In genomic region chr13:79285478-79285877, GRCm38 (mm10) we compare ENCODE assay signal across 8 mouse cellular contexts.
DNase-seq lines count a peak whose midpoint lies in the region; ATAC-seq and TF ChIP-seq lines count a peak whose summit lies in the region.

No protein-coding gene starts in this region.

- H3K9me3 ChIP-seq in lung, embryonic 15.5 days = no peaks in the 10 kb centered on the region
- H3K9me3 ChIP-seq in hindbrain, embryonic 12.5 days (replicated peaks) = no peaks in the 10 kb centered on the region
- H3K9me3 ChIP-seq in midbrain, embryonic 16.5 days (replicated peaks; ENCODE audit: control insufficient read depth, low read length, poor library complexity, severe bottlenecking) = no peaks in the 10 kb centered on the region

- peak; percentile 70; the same call in 1 of the 2 replicates for ATAC-seq in lung, embryonic 15.5 days (ENCODE audit: borderline replicate concordance, extremely low read depth, low FRiP score, low TSS enrichment)
- peak; percentile 73; the same call in 1 of the 2 replicates for ATAC-seq in hindbrain, embryonic 12.5 days (ENCODE audit: low FRiP score)
- ATAC-seq in midbrain, embryonic 16.5 days = peak; percentile 75
- no peak for ATAC-seq in megakaryocyte-erythroid progenitor cell, adult 5-6 weeks (replicated peaks; ENCODE audit: low FRiP score, low TSS enrichment, poor library complexity, severe bottlenecking)

- TF ChIP-seq POLR2A in lung, adult 2 months (IDR thresholded peaks at IDR 0.05; ENCODE audit: borderline replicate concordance, extremely low read depth, low read depth, low read length) = no peak

- no peaks in the 10 kb centered on the region for H3K27me3 ChIP-seq in lung, embryonic 15.5 days
- no peaks in the 10 kb centered on the region for H3K27me3 ChIP-seq in hindbrain, embryonic 12.5 days
- H3K27me3 ChIP-seq in midbrain, embryonic 16.5 days (ENCODE audit: control insufficient read depth, insufficient read depth, low read depth, low read length) = no peaks in the 10 kb centered on the region

- no peak overlapping the region for H3K4me2 ChIP-seq in lung, embryonic 15.5 days
- no peak overlapping the region for H3K4me2 ChIP-seq in hindbrain, embryonic 12.5 days (replicated peaks)
- H3K4me2 ChIP-seq in midbrain, embryonic 16.5 days (ENCODE audit: low read length) = no peak overlapping the region

- H3K4me1 ChIP-seq in lung, embryonic 15.5 days = no peaks in the 10 kb centered on the region
- no peaks in the 10 kb centered on the region for H3K4me1 ChIP-seq in lung, adult 2 months (ENCODE audit: control insufficient read depth, insufficient read depth, low read length)
- no peaks in the 10 kb centered on the region for H3K4me1 ChIP-seq in hindbrain, embryonic 12.5 days
- no peaks in the 10 kb centered on the region for H3K4me1 ChIP-seq in midbrain, embryonic 16.5 days (ENCODE audit: control insufficient read depth, insufficient read depth, low read length)

- no peak overlapping the region for H3K9ac ChIP-seq in lung, embryonic 15.5 days
- no peak overlapping the region for H3K9ac ChIP-seq in hindbrain, embryonic 12.5 days
- no peak overlapping the region for H3K9ac ChIP-seq in midbrain, embryonic 16.5 days (ENCODE audit: low read depth, low read length)

- H3K27ac ChIP-seq in lung, embryonic 15.5 days = no peak overlapping the region
- H3K27ac ChIP-seq in hindbrain, embryonic 12.5 days = no peak overlapping the region
- no peak overlapping the region for H3K27ac ChIP-seq in midbrain, embryonic 16.5 days (ENCODE audit: low read length)

- peak; percentile 20 for DNase-seq in adrenal gland, adult 2 months
- DNase-seq in adrenal gland, postnatal 4 days (ENCODE audit: low spot score in 2 of 2) = no peak
- DNase-seq in lung, adult 2 months = no peak
- no peak for DNase-seq in spleen, adult 18-20 months

- no peak for TF ChIP-seq CTCF in lung, adult 2 months (IDR thresholded peaks at IDR 0.05; ENCODE audit: insufficient read depth, low read length)

- H3K4me3 ChIP-seq in lung, embryonic 15.5 days = no peak overlapping the region
- H3K4me3 ChIP-seq in lung, adult 2 months (replicated peaks; ENCODE audit: extremely low read depth, low read depth, low read length) = no peak overlapping the region
- no peak overlapping the region for H3K4me3 ChIP-seq in hindbrain, embryonic 12.5 days
- no peak overlapping the region for H3K4me3 ChIP-seq in midbrain, embryonic 16.5 days (ENCODE audit: low read depth, low read length)

- no peaks in the 10 kb centered on the region for H3K36me3 ChIP-seq in lung, embryonic 15.5 days
- H3K36me3 ChIP-seq in hindbrain, embryonic 12.5 days = no peaks in the 10 kb centered on the region
- no peaks in the 10 kb centered on the region for H3K36me3 ChIP-seq in midbrain, embryonic 16.5 days (ENCODE audit: control insufficient read depth, insufficient read depth, low read length)

- 0% methylated on average over 2 of the region's 2 CpGs for WGBS in lung, embryonic 15.5 days
- 8% methylated on average over 2 of the region's 2 CpGs for WGBS in lung, adult 2 months
- 0% methylated on average over 2 of the region's 2 CpGs for WGBS in hindbrain, embryonic 12.5 days
- WGBS in midbrain, embryonic 16.5 days = 0% methylated on average over 2 of the region's 2 CpGs
